Mouse (Mus musculus): ENCODE results near the gene C1qtnf12. TPM values are rescaled to one million over a fixed set of nuclear protein-coding genes. Genes with fewer than 3 reads are reported as not detected.

Gene C1qtnf12
- 10 to 100 TPM; 16.6 to 17.7 TPM for total RNA-seq (2021)
- long read RNA-seq, experiment 1, transcript C1qtnf12-201 (8 exons, 1,315 nt): major isoform, 22 of 27 reads
- long read RNA-seq, experiment 1, partial matches to known transcripts: 4 of 27 reads
- long read RNA-seq, experiment 1, other reads (novel, unspliced or antisense): 1 of 27 reads
- long read RNA-seq, experiment 2, transcript C1qtnf12-201 (8 exons, 1,315 nt): major isoform, 9 of 18 reads
- long read RNA-seq, experiment 2, partial matches to known transcripts: 8 of 18 reads
- long read RNA-seq, experiment 2, other reads (novel, unspliced or antisense): 1 of 18 reads

- peak; percentile 11 to 39 for DNase-seq (ENCODE audit: low spot score in 2 of 2)
Measured at GRCm38 (mm10) chr4:155962167-155962971, at the start of gene C1qtnf12. Gene C1qtnf12, plus strand, starts transcription at chr4:155962318.

- DNase-seq (ENCODE audit: low spot score in 2 of 2): no peak
Measured at GRCm38 (mm10) chr4:155932031-155932430, 30.1 kb upstream of the C1qtnf12 start.

GRCm38 (mm10) chr4:155943049-155943452 lies 19.1 kb upstream of the C1qtnf12 start:
- DNase-seq (ENCODE audit: low spot score in 2 of 2): peak; percentile 22 to 52

GRCm38 (mm10) chr4:155943534-155944249 lies 18.4 kb upstream of the C1qtnf12 start, which contains the start of gene Ube2j2:
Gene Ube2j2, plus strand, starts transcription at chr4:155943831.
- peak; percentile 96 to 98 for DNase-seq (ENCODE audit: low spot score in 2 of 2)

- DNase-seq (ENCODE audit: low spot score in 2 of 2): no peak
Measured at GRCm38 (mm10) chr4:155944271-155944670, 17.8 kb upstream of the C1qtnf12 start.

GRCm38 (mm10) chr4:155947094-155947493 lies 15.0 kb upstream of the C1qtnf12 start:
- DNase-seq (ENCODE audit: low spot score in 2 of 2): no peak

GRCm38 (mm10) chr4:155955491-155955890 lies 6.6 kb upstream of the C1qtnf12 start:
- DNase-seq (ENCODE audit: low spot score in 2 of 2): no peak

- peak; percentile 68 to 70 for DNase-seq (ENCODE audit: low spot score in 2 of 2)
Measured at GRCm38 (mm10) chr4:155959275-155959674, 2.8 kb upstream of the C1qtnf12 start.

GRCm38 (mm10) chr4:155963106-155963505 lies 988 bp downstream of the C1qtnf12 start:
- no peak for DNase-seq (ENCODE audit: low spot score in 2 of 2)

GRCm38 (mm10) chr4:155964396-155964795 lies 2.3 kb downstream of the C1qtnf12 start:
- DNase-seq (ENCODE audit: low spot score in 2 of 2): no peak

GRCm38 (mm10) chr4:155969043-155969653 lies 7.0 kb downstream of the C1qtnf12 start:
- DNase-seq (ENCODE audit: low spot score in 2 of 2): no peak

- no peak for DNase-seq (ENCODE audit: low spot score in 2 of 2)
Measured at GRCm38 (mm10) chr4:155970286-155970685, 8.2 kb downstream of the C1qtnf12 start.

- no peak for DNase-seq (ENCODE audit: low spot score in 2 of 2)
Measured at GRCm38 (mm10) chr4:155972651-155973050, 10.5 kb downstream of the C1qtnf12 start.

GRCm38 (mm10) chr4:155973239-155973638 lies 11.1 kb downstream of the C1qtnf12 start:
- DNase-seq (ENCODE audit: low spot score in 2 of 2): no peak

- no peak for DNase-seq (ENCODE audit: low spot score in 2 of 2)
Measured at GRCm38 (mm10) chr4:155981436-155982082, 19.4 kb downstream of the C1qtnf12 start.

GRCm38 (mm10) chr4:155983788-155984187 lies 21.7 kb downstream of the C1qtnf12 start:
- no peak for DNase-seq (ENCODE audit: low spot score in 2 of 2)

- no peak for DNase-seq (ENCODE audit: low spot score in 2 of 2)
Measured at GRCm38 (mm10) chr4:155991211-155991907, 29.2 kb downstream of the C1qtnf12 start.

- no peak for DNase-seq (ENCODE audit: low spot score in 2 of 2)
Measured at GRCm38 (mm10) chr4:155991908-155992230, 29.8 kb downstream of the C1qtnf12 start.

GRCm38 (mm10) chr4:155992241-155992905 lies 30.3 kb downstream of the C1qtnf12 start, which contains the start of the genes B3galt6 and Sdf4:
Gene B3galt6, minus strand, starts transcription at chr4:155992649.
Gene Sdf4, plus strand, starts transcription at chr4:155992872.
- peak; percentile 78 to 90 for DNase-seq (ENCODE audit: low spot score in 2 of 2)

Data from left cerebral cortex, adult 18-20 months (tissue).